23 mouse cellular contexts compared by ENCODE assay signal in genomic region chr2:157081331-157081730, GRCm38 (mm10). TPM values are rescaled to one million over a fixed set of nuclear protein-coding genes. Genes with fewer than 3 reads are reported as not detected.
"Had no signal": no experiment of that assay in that cellular context is flagged by ENCODE, and none has a peak within 500 bp of the region (broad histone marks: within the 10 kb centered on the region; RNA-seq: fewer than 3 reads in every experiment).

No protein-coding gene starts in this region.

- H3K4me3 ChIP-seq: lung, embryonic 15.5 days; megakaryocyte, embryonic 14.5 days; midbrain, embryonic 13.5 days; midbrain, embryonic 15.5 days; neural tube, embryonic 12.5 days; stomach, embryonic 15.5 days had no signal

- H3K27ac ChIP-seq: lung, embryonic 15.5 days; macrophage; midbrain, embryonic 15.5 days; neural tube, embryonic 12.5 days; stomach, embryonic 15.5 days; stomach, postnatal 0 days had no signal

- H3K9ac ChIP-seq: lung, embryonic 15.5 days; midbrain, embryonic 13.5 days; midbrain, embryonic 15.5 days; neural tube, embryonic 12.5 days; stomach, embryonic 15.5 days had no signal

- H3K4me2 ChIP-seq: lung, embryonic 15.5 days; midbrain, embryonic 13.5 days; midbrain, embryonic 15.5 days; neural tube, embryonic 12.5 days; stomach, embryonic 15.5 days had no signal

- DNase-seq: lung, adult 2 months; lung, postnatal 14 days; lung, postnatal 36 days; right cerebral cortex, postnatal 14 days; thymus, adult 2 months; thymus, postnatal 25 days; thymus, postnatal 4 days had no signal

- H3K9me3 ChIP-seq: lung, embryonic 15.5 days; megakaryocyte, embryonic 14.5 days; midbrain, embryonic 13.5 days; midbrain, embryonic 15.5 days; neural tube, embryonic 12.5 days; stomach, embryonic 15.5 days had no signal

- H3K27me3 ChIP-seq: lung, embryonic 15.5 days; midbrain, embryonic 13.5 days; midbrain, embryonic 15.5 days; neural tube, embryonic 12.5 days; stomach, embryonic 15.5 days had no signal

- ATAC-seq: lung, postnatal 0 days; midbrain, embryonic 13.5 days; midbrain, embryonic 15.5 days had no signal

- H3K36me3 ChIP-seq: lung, embryonic 15.5 days; midbrain, embryonic 15.5 days; stomach, embryonic 15.5 days had no signal

RNA-seq across cellular contexts. Expression of gene Tldc2, which starts 5.5 kb away (rescaled TPM):
- total RNA-seq: megakaryocyte progenitor cell, adult 5-6 weeks; midbrain, postnatal 0 days; monocyte, adult 5-6 weeks; neutrophil, adult 5-6 weeks had no signal
- polyA plus RNA-seq: lung, adult 2 months; lung, embryonic 15.5 days; lung, postnatal 0 days; macrophage; midbrain, embryonic 13.5 days; midbrain, embryonic 15.5 days; midbrain, postnatal 0 days; neural tube, embryonic 12.5 days; neural tube, embryonic 14.5 days; spleen, adult 2 months; stomach, embryonic 15.5 days; stomach, postnatal 0 days; testis, adult 2 months; thymus, adult 2 months had no signal
